Comparison of ENCODE assay signal across 23 mouse cellular contexts in the genomic region with DNA sequence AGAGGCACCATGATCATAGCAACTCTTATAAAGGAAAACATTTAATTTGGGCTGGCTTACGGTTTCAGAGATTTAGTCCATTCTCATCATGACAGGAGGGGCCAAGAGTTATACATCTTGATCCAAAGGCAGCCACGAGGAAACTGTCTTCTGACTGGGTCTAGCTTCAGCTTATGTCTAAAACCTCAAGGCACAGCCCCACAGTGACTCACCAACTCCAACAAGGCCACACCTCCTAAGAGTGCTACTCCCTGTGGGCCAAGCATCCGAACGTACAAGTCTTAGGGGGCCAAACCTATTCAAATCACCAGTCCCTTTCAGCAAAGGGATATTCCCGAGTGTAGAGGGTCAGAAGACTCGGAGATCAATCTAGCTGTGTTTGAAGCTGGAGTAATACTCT. TPM values are rescaled to one million over a fixed set of nuclear protein-coding genes. Genes with fewer than 3 reads are reported as not detected.
"Had no signal": no experiment of that assay in that cellular context is flagged by ENCODE, and none has a peak within 500 bp of the region (broad histone marks: within the 10 kb centered on the region; RNA-seq: fewer than 3 reads in every experiment).

No protein-coding gene starts in this region.

- H3K9ac ChIP-seq: neural tube, embryonic 12.5 days; neural tube, embryonic 13.5 days; neural tube, embryonic 15.5 days; stomach, embryonic 15.5 days had no signal

- H3K4me1 ChIP-seq: neural tube, embryonic 12.5 days; neural tube, embryonic 13.5 days; neural tube, embryonic 15.5 days; stomach, embryonic 15.5 days had no signal

- H3K27me3 ChIP-seq: neural tube, embryonic 12.5 days; neural tube, embryonic 13.5 days; neural tube, embryonic 15.5 days; stomach, embryonic 15.5 days had no signal

- H3K27ac ChIP-seq: neural tube, embryonic 12.5 days; neural tube, embryonic 13.5 days; neural tube, embryonic 15.5 days; stomach, embryonic 15.5 days; stomach, postnatal 0 days had no signal

- H3K9me3 ChIP-seq: neural tube, embryonic 12.5 days; neural tube, embryonic 13.5 days; neural tube, embryonic 15.5 days; stomach, embryonic 15.5 days had no signal

- H3K4me2 ChIP-seq: neural tube, embryonic 12.5 days; neural tube, embryonic 13.5 days; neural tube, embryonic 15.5 days; stomach, embryonic 15.5 days had no signal

- H3K36me3 ChIP-seq: neural tube, embryonic 12.5 days; neural tube, embryonic 13.5 days; neural tube, embryonic 15.5 days; stomach, embryonic 15.5 days had no signal

- DNase-seq: retina, postnatal 1 day; right cerebral cortex, adult 18-20 months; right cerebral cortex, postnatal 25 days; right cerebral cortex, postnatal 4 days; spleen, adult 18-20 months; thymus, adult 18-20 months; thymus, adult 2 months; thymus, postnatal 14 days; thymus, postnatal 25 days; thymus, postnatal 36 days; thymus, postnatal 4 days had no signal

- H3K4me3 ChIP-seq: neural tube, embryonic 12.5 days; neural tube, embryonic 13.5 days; neural tube, embryonic 15.5 days; stomach, embryonic 15.5 days had no signal

RNA-seq across cellular contexts. Expression of a gene that starts 44.1 kb away (rescaled TPM):
- total RNA-seq: neutrophil, adult 5-6 weeks had no signal
- polyA plus RNA-seq: neural tube, embryonic 12.5 days; neural tube, embryonic 13.5 days; neural tube, embryonic 14.5 days; neural tube, embryonic 15.5 days; spleen, adult 2 months; stomach, embryonic 14.5 days; stomach, embryonic 16.5 days; stomach, postnatal 0 days; testis, adult 2 months; urinary bladder, adult 2 months had no signal
